ENCODE assay signal across 8 mouse cellular contexts in genomic region chr16:3122861-3123477, GRCm38 (mm10).
DNase-seq lines count a peak whose midpoint lies in the region; ATAC-seq and TF ChIP-seq lines count a peak whose summit lies in the region.
"Not testable (repeated sequence)": the region's sequence is repeated elsewhere in the genome, so short reads cannot be mapped to it uniquely, and the experiment has no call there.

No protein-coding gene starts in this region.

- intact Hi-C loops in heart, postnatal 36 days (cut with DNase I), result not testable (repeated sequence)

- H3K36me3 ChIP-seq in ES-E14 (ENCODE audit: control insufficient read depth, insufficient read depth, low read length, poor library complexity, severe bottlenecking); forebrain, embryonic 15.5 days; liver, embryonic 14.5 days (replicated peaks; ENCODE audit: control insufficient read depth, insufficient read depth, low read depth); neural tube, embryonic 12.5 days: not testable (repeated sequence)

- peak; percentile 68 for TF ChIP-seq CTCF in liver, embryonic 14.5 days (IDR thresholded peaks at IDR 0.05; ENCODE audit: low read depth)

- H3K4me3 ChIP-seq in ES-E14 (ENCODE audit: insufficient read depth in 1 of 2, low read depth in 1 of 2, low read length in 2 of 2, poor library complexity in 1 of 2, severe bottlenecking in 1 of 2); forebrain, embryonic 15.5 days; liver, embryonic 14.5 days (ENCODE audit: insufficient read depth in 1 of 2, low read depth in 2 of 2, low read length in 2 of 2); neural tube, embryonic 12.5 days: not testable (repeated sequence)

- 0 out of 2 replicates have a peak, but pooled peaks have one; percentile 53 for ATAC-seq in forebrain, embryonic 15.5 days (replicated peaks)
- peak; percentile 67 for ATAC-seq in liver, embryonic 14.5 days (ENCODE audit: insufficient read depth)
- peak; percentile 21; the same call in 1 of the 2 replicates for ATAC-seq in neural tube, embryonic 12.5 days (ENCODE audit: low FRiP score, low read depth)

- not testable (repeated sequence) for H3K9me3 ChIP-seq in ES-E14 (ENCODE audit: control insufficient read depth, insufficient read depth, low read depth, low read length); forebrain, embryonic 15.5 days; liver, embryonic 14.5 days (ENCODE audit: control insufficient read depth, low read length); neural tube, embryonic 12.5 days

- WGBS in forebrain, embryonic 15.5 days, result 69% methylated on average over 8 of the region's 8 CpGs
- WGBS in large intestine, adult 2 months, result 70% methylated on average over 8 of the region's 8 CpGs
- WGBS in liver, embryonic 14.5 days (ENCODE audit: insufficient replicate concordance), result 51% methylated on average over 8 of the region's 8 CpGs
- 70% methylated on average over 8 of the region's 8 CpGs for WGBS in neural tube, embryonic 12.5 days

- peak; percentile 99 for DNase-seq in ES-E14 (ENCODE audit: low read depth, low spot score)
- DNase-seq in cerebellum, adult 11 months, result peak; percentile 9
- peak; percentile 20 to 33 for DNase-seq in heart, postnatal 36 days
- peak; percentile 13 for DNase-seq in large intestine, adult 2 months (ENCODE audit: low read depth, low spot score)
- DNase-seq in liver, embryonic 14.5 days (ENCODE audit: low read depth in 3 of 3, low spot score in 3 of 3), result peak; percentile 31 to 59 (median 36)
- DNase-seq in thymus, postnatal 36 days, result peak; percentile 21 to 27

- not testable (repeated sequence) for H3K27ac ChIP-seq in ES-E14 (ENCODE audit: insufficient read depth, low read depth, low read length, poor library complexity, severe bottlenecking); forebrain, embryonic 15.5 days (replicated peaks); liver, embryonic 14.5 days; neural tube, embryonic 12.5 days

- not testable (repeated sequence) for H3K4me2 ChIP-seq in forebrain, embryonic 15.5 days (replicated peaks); liver, embryonic 14.5 days (ENCODE audit: low read depth); neural tube, embryonic 12.5 days (replicated peaks)

- not testable (repeated sequence) for H3K4me1 ChIP-seq in ES-E14 (ENCODE audit: control insufficient read depth in 2 of 2, insufficient read depth in 2 of 2, low read length in 2 of 2, poor library complexity in 1 of 2); forebrain, embryonic 15.5 days; liver, embryonic 14.5 days (replicated peaks; ENCODE audit: control insufficient read depth in 2 of 2, insufficient read depth in 2 of 2, low read length in 1 of 2); neural tube, embryonic 12.5 days

- in situ Hi-C loops in ES-E14 (cut with MboI; ENCODE audit: low sequenced_read_pairs in 2 of 2, unreplicated experiment in 2 of 2), result not testable (repeated sequence)

- H3K9ac ChIP-seq in ES-E14 (ENCODE audit: insufficient read depth, low read depth, low read length, poor library complexity, severe bottlenecking); forebrain, embryonic 15.5 days (replicated peaks); liver, embryonic 14.5 days (replicated peaks); neural tube, embryonic 12.5 days: not testable (repeated sequence)

- not testable (repeated sequence) for TF ChIP-seq EP300 in liver, embryonic 14.5 days (IDR thresholded peaks at IDR 0.05; ENCODE audit: low read depth)

- H3K27me3 ChIP-seq in forebrain, embryonic 15.5 days; liver, embryonic 14.5 days (ENCODE audit: control insufficient read depth, insufficient read depth, low read length); neural tube, embryonic 12.5 days (replicated peaks): not testable (repeated sequence)

TF ChIP-seq in ES-E14, 5 proteins besides CTCF, POLR2A, EP300 and RAD21:
- TF ChIP-seq ZC3H11A (IDR thresholded peaks at IDR 0.05; ENCODE audit: borderline replicate concordance, low read depth, low read length), result peak; percentile 97
TF ChIP-seq in ES-E14: peak in this region for 1; not testable (repeated sequence) for 4.

Comparison
In these comparisons a context has a peak if more than half of its experiments do, and no peak if none do; other contexts are left out.
1. DNase-seq: peak in every context shown above with its lines; median percentile 99 in ES-E14; 36 in liver, embryonic 14.5 days; 26 in heart, postnatal 36 days; 24 in thymus, postnatal 36 days; 13 in large intestine, adult 2 months; 9 in cerebellum, adult 11 months.